Mouse (Mus musculus) urinary bladder, adult 18-20 months (tissue): ENCODE data around the gene Slc15a5.

Experiments used
- DNase-seq, 2 experiments: peaks; one replicate each; pipeline ENCODE4 v3.0.0; 2022; ENCODE audit warnings: low spot score in 2 of 2, mixed read lengths in 2 of 2

Gene Slc15a5

GRCm38 (mm10) chr6:138055572-138055971, 24.1 kb downstream of the Slc15a5 start:
- DNase-seq = no peak

- no peak for DNase-seq
Measured at GRCm38 (mm10) chr6:138054956-138055355, 24.8 kb downstream of the Slc15a5 start.

GRCm38 (mm10) chr6:138054166-138054565, 25.6 kb downstream of the Slc15a5 start:
- DNase-seq = no peak

GRCm38 (mm10) chr6:138053686-138054085, 26.0 kb downstream of the Slc15a5 start:
- DNase-seq = no peak

GRCm38 (mm10) chr6:138045364-138045763, 34.4 kb downstream of the Slc15a5 start:
- DNase-seq = no peak

GRCm38 (mm10) chr6:138042891-138043290, 36.8 kb downstream of the Slc15a5 start:
- no peak for DNase-seq

GRCm38 (mm10) chr6:138041865-138042264, 37.9 kb downstream of the Slc15a5 start:
- no peak for DNase-seq

- DNase-seq = no peak
Measured at GRCm38 (mm10) chr6:138037587-138037986, 42.1 kb downstream of the Slc15a5 start.

GRCm38 (mm10) chr6:138036891-138037290, 42.8 kb downstream of the Slc15a5 start:
- DNase-seq = no peak

- no peak for DNase-seq
Measured at GRCm38 (mm10) chr6:138016898-138017297, 62.8 kb downstream of the Slc15a5 start.

GRCm38 (mm10) chr6:138014976-138015674, 64.6 kb downstream of the Slc15a5 start:
- DNase-seq = no peak

GRCm38 (mm10) chr6:138011955-138012354, 67.8 kb downstream of the Slc15a5 start:
- no peak for DNase-seq

- DNase-seq = no peak
Measured at GRCm38 (mm10) chr6:138007705-138008104, 72.0 kb downstream of the Slc15a5 start.

- DNase-seq = no peak
Measured at GRCm38 (mm10) chr6:138006525-138007251, 73.0 kb downstream of the Slc15a5 start.

GRCm38 (mm10) chr6:137989853-137990252, 89.9 kb downstream of the Slc15a5 start:
- DNase-seq = no peak

GRCm38 (mm10) chr6:137985169-137985568, 94.5 kb downstream of the Slc15a5 start:
- no peak for DNase-seq

- DNase-seq = no peak
Measured at GRCm38 (mm10) chr6:137982195-137982737, 97.5 kb downstream of the Slc15a5 start.

- DNase-seq = no peak
Measured at GRCm38 (mm10) chr6:137980905-137981696, 98.6 kb downstream of the Slc15a5 start.

GRCm38 (mm10) chr6:137980413-137980812, 99.3 kb downstream of the Slc15a5 start:
- DNase-seq = no peak

- no peak for DNase-seq
Measured at GRCm38 (mm10) chr6:137979802-137980201, 99.9 kb downstream of the Slc15a5 start.

GRCm38 (mm10) chr6:137976021-137976420, 103.7 kb downstream of the Slc15a5 start:
- DNase-seq = no peak

- no peak for DNase-seq
Measured at GRCm38 (mm10) chr6:137963703-137964102, 116.0 kb downstream of the Slc15a5 start.
